ENCODE assay signal across 17 mouse cellular contexts in genomic region chr1:193195169-193195810, GRCm38 (mm10).
"Had no signal": no experiment of that assay in that cellular context is flagged by ENCODE, and none has a peak within 500 bp of the region (broad histone marks: within the 10 kb centered on the region; RNA-seq: fewer than 3 reads in every experiment).

No protein-coding gene starts in this region.

- H3K9ac ChIP-seq: liver, embryonic 13.5 days; midbrain, embryonic 15.5 days; neural tube, embryonic 13.5 days had no signal

- H3K27me3 ChIP-seq: liver, embryonic 13.5 days; megakaryocyte, embryonic 14.5 days; midbrain, embryonic 15.5 days; neural tube, embryonic 13.5 days had no signal

- H3K4me3 ChIP-seq: liver, embryonic 13.5 days; megakaryocyte, embryonic 14.5 days; midbrain, embryonic 10.5 days; midbrain, embryonic 15.5 days; neural tube, embryonic 13.5 days had no signal

- H3K36me3 ChIP-seq: liver, embryonic 13.5 days; midbrain, embryonic 10.5 days; midbrain, embryonic 15.5 days; neural tube, embryonic 13.5 days had no signal

- H3K27ac ChIP-seq: liver, embryonic 13.5 days; midbrain, embryonic 10.5 days; midbrain, embryonic 15.5 days; neural tube, embryonic 13.5 days had no signal

- DNase-seq: kidney, adult 18-20 months; kidney, adult 9 months; kidney, postnatal 14 days; kidney, postnatal 4 days; layer of hippocampus, adult 9-11 months; liver, embryonic 13.5 days; lung, adult 2 months; lung, postnatal 36 days; retina, postnatal 1 day; right cerebral cortex, postnatal 25 days; spleen, adult 18-20 months; thymus, adult 18-20 months had no signal

- H3K4me2 ChIP-seq: liver, embryonic 13.5 days; midbrain, embryonic 15.5 days; neural tube, embryonic 13.5 days had no signal

- H3K9me3 ChIP-seq: liver, embryonic 13.5 days; megakaryocyte, embryonic 14.5 days; midbrain, embryonic 10.5 days; midbrain, embryonic 15.5 days; neural tube, embryonic 13.5 days had no signal

- ATAC-seq: intestine, embryonic 16.5 days; midbrain, embryonic 15.5 days had no signal

- H3K4me1 ChIP-seq: midbrain, embryonic 10.5 days; midbrain, embryonic 15.5 days; neural tube, embryonic 13.5 days had no signal
